Mouse (Mus musculus) adrenal gland, postnatal 4 days (tissue): ENCODE measurements around the gene Olfr1118. TPM values are rescaled to one million over a fixed set of nuclear protein-coding genes. Genes with fewer than 3 reads are reported as not detected.
"Not testable (repeated sequence)": the region's sequence is repeated elsewhere in the genome, so short reads cannot be mapped to it uniquely, and the experiment has no call there.

Source experiments
- DNase-seq, 2 experiments: peaks; one replicate each; pipeline ENCODE4 v3.0.0; 2021 to 2022; ENCODE audit warnings: low spot score in 2 of 2, mixed read lengths in 2 of 2
- long read RNA-seq, 2 experiments: library from polyadenylated mRNA; stranded (forward); transcript quantifications; one replicate each; pipeline ENCODE4 v2.0.0; 2021
- total RNA-seq, 2 experiments: library from RNA; stranded (reverse); gene quantifications; 2 replicates each; pipeline ENCODE4 v1.2.3; 2021

The Olfr1118 gene
- not detected for total RNA-seq
- long read RNA-seq, experiment 1: 0 reads
- long read RNA-seq, experiment 2: 0 reads

GRCm38 (mm10) chr2:87307281-87307680 lies at the start of gene Olfr1118:
Gene Olfr1118 (plus strand): TSS chr2:87307581.
- no peak for DNase-seq

GRCm38 (mm10) chr2:87267234-87267633 lies 40.1 kb upstream of the Olfr1118 start, which contains the start of gene Olfr1116:
Gene Olfr1116 (plus strand): TSS chr2:87267534.
- DNase-seq: no peak

GRCm38 (mm10) chr2:87293977-87294376 lies 13.4 kb upstream of the Olfr1118 start:
- not testable (repeated sequence) for DNase-seq

- DNase-seq: no peak
These were observed 47.1 kb downstream of the Olfr1118 start, which contains the start of gene Olfr1120 for GRCm38 (mm10) chr2:87354515-87354914. Gene Olfr1120 (plus strand): TSS chr2:87354815.

- DNase-seq: not testable (repeated sequence)
These were observed 52.7 kb downstream of the Olfr1118 start for GRCm38 (mm10) chr2:87360121-87360520.

Other genes with a start within 250 kb of the Olfr1118 start
- gene Olfr1107, start 231.8 kb upstream of the Olfr1118 start, total RNA-seq: not detected
- not detected for gene Olfr1109, start 211.6 kb upstream of the Olfr1118 start, total RNA-seq
- not detected for gene Olfr259, start 193.0 kb upstream of the Olfr1118 start, total RNA-seq
- not detected for gene Olfr1110, start 167.3 kb upstream of the Olfr1118 start, total RNA-seq
- not detected for gene Olfr1111, start 155.0 kb upstream of the Olfr1118 start, total RNA-seq
- not detected for gene Olfr1112, start 119.8 kb upstream of the Olfr1118 start, total RNA-seq
- not detected for gene Olfr1113, start 98.6 kb upstream of the Olfr1118 start, total RNA-seq
- gene Olfr1115, start 59.6 kb upstream of the Olfr1118 start, total RNA-seq: not detected
- not detected for gene Olfr1116, start 40.0 kb upstream of the Olfr1118 start, total RNA-seq
- gene Olfr1120, start 47.2 kb downstream of the Olfr1118 start, total RNA-seq: not detected
- not detected for gene Olfr1121, start 62.3 kb downstream of the Olfr1118 start, total RNA-seq
- under 1 TPM in 1 of 2 experiments, not detected in 1; 0.06 TPM for gene Olfr1122, start 78.3 kb downstream of the Olfr1118 start, total RNA-seq
- not detected for gene Olfr1123, start 109.1 kb downstream of the Olfr1118 start, total RNA-seq
- not detected for gene Olfr1124, start 122.7 kb downstream of the Olfr1118 start, total RNA-seq
- not detected for gene Olfr1126, start 146.4 kb downstream of the Olfr1118 start, total RNA-seq
- not detected for gene Pramel7, start 189.5 kb downstream of the Olfr1118 start, total RNA-seq
- gene Pramel6, start 199.0 kb downstream of the Olfr1118 start, total RNA-seq: not detected
- gene Olfr153, start 224.2 kb downstream of the Olfr1118 start, total RNA-seq: not detected
- not detected for gene Olfr1128, start 238.0 kb downstream of the Olfr1118 start, total RNA-seq